Mouse (Mus musculus): ENCODE results near the gene BC049715. TPM values are rescaled to one million over a fixed set of nuclear protein-coding genes. Genes with fewer than 3 reads are reported as not detected.
"Not testable (repeated sequence)": the region's sequence is repeated elsewhere in the genome, so short reads cannot be mapped to it uniquely, and the experiment has no call there.

The BC049715 gene
- polyA plus RNA-seq, 1 experiment from 2014 or later, result 2.2 TPM

DNA sequence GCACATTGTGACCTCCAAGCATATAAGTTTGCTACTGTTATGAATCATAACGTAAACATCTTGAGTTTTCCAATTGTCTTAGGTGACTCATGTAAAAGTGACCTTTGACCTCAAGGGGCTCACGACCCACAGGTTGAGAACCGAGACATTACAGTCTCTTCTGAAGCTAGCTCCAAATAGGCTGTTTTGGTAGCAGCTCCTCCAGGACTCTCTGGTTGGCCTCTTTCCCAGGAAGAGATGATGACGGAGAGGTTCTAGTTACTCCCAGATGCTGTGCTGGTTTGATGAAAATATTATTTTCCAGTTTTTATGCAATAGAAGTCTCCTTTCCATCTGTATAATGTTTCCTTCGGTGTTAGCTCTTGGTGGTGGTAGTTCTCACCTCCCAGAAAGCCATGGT lies 41.5 kb downstream of the BC049715 start:
- H3K36me3 ChIP-seq (ENCODE audit: insufficient read depth, low read length), result no peaks in the 10 kb centered on the region
- ATAC-seq (no peak), DNase-seq (ENCODE audit: low spot score) (no peak)
- 52% methylated on average over 5 of the region's 5 CpGs for WGBS
- no peak overlapping the region for H3K4me2 ChIP-seq (replicated peaks; ENCODE audit: low read depth, low read length)
- H3K4me1 ChIP-seq (ENCODE audit: insufficient read depth, low read depth, low read length), result no peaks in the 10 kb centered on the region
- no peaks in the 10 kb centered on the region for H3K9me3 ChIP-seq (ENCODE audit: low read length)
- no peak for TF ChIP-seq EP300 (IDR thresholded peaks at IDR 0.05)
- no peak for TF ChIP-seq CTCF (IDR thresholded peaks at IDR 0.05)
- no peaks in the 10 kb centered on the region for H3K27me3 ChIP-seq (replicated peaks; ENCODE audit: insufficient read depth, low read length)
- no peak overlapping the region for H3K4me3 ChIP-seq (ENCODE audit: low read depth, low read length)
- no peak overlapping the region for H3K27ac ChIP-seq (ENCODE audit: low read length)
- H3K9ac ChIP-seq (replicated peaks; ENCODE audit: low read depth), result no peak overlapping the region

DNA sequence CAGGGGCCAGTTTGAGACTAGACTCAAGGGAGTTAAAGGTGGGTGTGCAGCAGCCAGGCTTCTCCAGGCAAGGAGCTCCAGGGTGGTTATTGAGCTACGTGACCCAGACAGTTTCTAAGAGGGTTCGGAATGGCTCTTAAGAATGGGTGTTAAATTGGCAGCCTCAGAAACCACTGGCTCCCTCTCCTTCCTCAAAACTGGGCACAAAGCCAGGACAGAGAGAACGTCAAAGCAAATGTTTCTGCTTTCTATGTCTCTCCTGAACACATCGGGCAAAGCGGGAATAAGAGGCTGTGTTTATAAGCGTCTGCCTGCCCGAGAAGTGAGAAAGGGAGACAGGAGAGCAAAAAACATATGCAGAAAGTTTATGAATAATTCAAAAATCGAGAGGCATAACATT lies 47.2 kb downstream of the BC049715 start:
- Histone ChIP-seq H3K36me3 (ENCODE audit: insufficient read depth, low read length) (no peaks in the 10 kb centered on the region), H3K27me3 (replicated peaks; ENCODE audit: insufficient read depth, low read length) (no peaks in the 10 kb centered on the region), H3K4me1 (ENCODE audit: insufficient read depth, low read depth, low read length) (no peaks in the 10 kb centered on the region), H3K9ac (replicated peaks; ENCODE audit: low read depth) (peak overlapping the region; percentile 47), H3K4me3 (ENCODE audit: low read depth, low read length) (peak overlapping the region; percentile 34; the same call in 1 of the 2 replicates), H3K4me2 (replicated peaks; ENCODE audit: low read depth, low read length) (peak overlapping the region; percentile 30; the same call in 1 of the 2 replicates), H3K9me3 (ENCODE audit: low read length) (no peaks in the 10 kb centered on the region), H3K27ac (ENCODE audit: low read length) (peak overlapping the region; percentile 34)
- no peak for TF ChIP-seq CTCF (IDR thresholded peaks at IDR 0.05)
- TF ChIP-seq EP300 (IDR thresholded peaks at IDR 0.05), result no peak
- 18% methylated on average over 8 of the region's 8 CpGs for WGBS
- peak; percentile 54 for DNase-seq (ENCODE audit: low spot score)
- ATAC-seq, result 0 out of 2 replicates have a peak, but pooled peaks have one; percentile 25

DNA sequence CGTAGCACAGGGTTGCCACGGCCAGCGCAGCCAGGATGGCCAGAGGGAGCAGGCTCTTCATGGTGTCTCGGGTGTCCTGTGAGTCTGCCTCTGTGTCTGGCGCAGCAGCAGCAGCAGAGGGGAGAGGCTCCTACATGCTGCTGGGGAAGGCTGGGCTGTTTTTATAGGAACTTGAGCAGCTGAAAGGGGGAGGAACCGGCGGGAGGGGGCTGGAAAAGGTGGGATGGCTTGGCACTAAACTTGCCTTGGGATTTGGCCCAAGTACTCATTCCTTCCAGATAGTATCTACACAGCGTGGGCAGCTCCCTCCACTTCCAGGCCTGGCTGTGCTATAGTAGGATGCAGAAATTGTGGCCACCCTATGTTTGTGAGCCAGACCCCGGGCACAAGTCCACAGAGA lies 48.2 kb downstream of the BC049715 start, which contains the start of gene Mgp:
TSS of gene Mgp (minus strand) at position 154 of the 400 bp plus-strand sequence.
- H3K9me3 ChIP-seq (ENCODE audit: low read length), result no peaks in the 10 kb centered on the region
- 30% methylated on average over 9 of the region's 9 CpGs for WGBS
- H3K36me3 ChIP-seq (ENCODE audit: insufficient read depth, low read length), result no peaks in the 10 kb centered on the region
- H3K4me2 ChIP-seq (replicated peaks; ENCODE audit: low read depth, low read length), result peak within 1 kb of the TSS; percentile 30
- ATAC-seq (peak; percentile 83), DNase-seq (ENCODE audit: low spot score) (peak; percentile 79)
- TF ChIP-seq EP300 (IDR thresholded peaks at IDR 0.05), result no peak
- no peak for TF ChIP-seq CTCF (IDR thresholded peaks at IDR 0.05)
- peak within 1 kb of the TSS; percentile 34 for H3K4me3 ChIP-seq (ENCODE audit: low read depth, low read length)
- H3K27ac ChIP-seq (ENCODE audit: low read length), result peak within 1 kb of the TSS; percentile 68
- H3K27me3 ChIP-seq (replicated peaks; ENCODE audit: insufficient read depth, low read length), result no peaks in the 10 kb centered on the region
- peak within 1 kb of the TSS; percentile 47 for H3K9ac ChIP-seq (replicated peaks; ENCODE audit: low read depth)
- no peaks in the 10 kb centered on the region for H3K4me1 ChIP-seq (ENCODE audit: insufficient read depth, low read depth, low read length)

- H3K4me3 ChIP-seq (ENCODE audit: low read depth, low read length), result no peak overlapping the region
- WGBS, result 29% methylated on average over 8 of the region's 8 CpGs
- H3K27me3 ChIP-seq (replicated peaks; ENCODE audit: insufficient read depth, low read length), result no peaks in the 10 kb centered on the region
- H3K4me1 ChIP-seq (ENCODE audit: insufficient read depth, low read depth, low read length), result no peaks in the 10 kb centered on the region
- no peaks in the 10 kb centered on the region for H3K9me3 ChIP-seq (ENCODE audit: low read length)
- ATAC-seq (peak; percentile 52), DNase-seq (ENCODE audit: low spot score) (no peak)
- TF ChIP-seq CTCF (IDR thresholded peaks at IDR 0.05) (no peak), EP300 (IDR thresholded peaks at IDR 0.05) (no peak)
- no peak overlapping the region for H3K9ac ChIP-seq (replicated peaks; ENCODE audit: low read depth)
- no peaks in the 10 kb centered on the region for H3K36me3 ChIP-seq (ENCODE audit: insufficient read depth, low read length)
- H3K27ac ChIP-seq (ENCODE audit: low read length), result 0 out of 2 replicates have a peak overlapping the region, but pooled peaks have one; percentile 6
- H3K4me2 ChIP-seq (replicated peaks; ENCODE audit: low read depth, low read length), result no peak overlapping the region
These were observed 54.3 kb downstream of the BC049715 start for GRCm38 (mm10) chr6:136881678-136882077.

GRCm38 (mm10) chr6:136883431-136883915 lies 56.0 kb downstream of the BC049715 start:
- DNase-seq (ENCODE audit: low spot score) (no peak), ATAC-seq (no peak)
- Histone ChIP-seq H3K27me3 (replicated peaks; ENCODE audit: insufficient read depth, low read length) (no peaks in the 10 kb centered on the region), H3K36me3 (ENCODE audit: insufficient read depth, low read length) (no peaks in the 10 kb centered on the region), H3K4me2 (replicated peaks; ENCODE audit: low read depth, low read length) (no peak overlapping the region), H3K9me3 (ENCODE audit: low read length) (no peaks in the 10 kb centered on the region), H3K4me3 (ENCODE audit: low read depth, low read length) (no peak overlapping the region), H3K4me1 (ENCODE audit: insufficient read depth, low read depth, low read length) (peaks cover 5% of the 10 kb centered on the region; the same call in 1 of the 2 replicates), H3K27ac (ENCODE audit: low read length) (no peak overlapping the region), H3K9ac (replicated peaks; ENCODE audit: low read depth) (no peak overlapping the region)
- WGBS, result 68% methylated on average over 3 of the region's 3 CpGs
- TF ChIP-seq EP300 (IDR thresholded peaks at IDR 0.05), result no peak
- TF ChIP-seq CTCF (IDR thresholded peaks at IDR 0.05), result no peak

- Histone ChIP-seq H3K9ac (replicated peaks; ENCODE audit: low read depth) (no peak overlapping the region), H3K4me2 (replicated peaks; ENCODE audit: low read depth, low read length) (no peak overlapping the region), H3K27ac (ENCODE audit: low read length) (no peak overlapping the region), H3K4me3 (ENCODE audit: low read depth, low read length) (no peak overlapping the region), H3K9me3 (ENCODE audit: low read length) (no peaks in the 10 kb centered on the region), H3K36me3 (ENCODE audit: insufficient read depth, low read length) (no peaks in the 10 kb centered on the region), H3K27me3 (replicated peaks; ENCODE audit: insufficient read depth, low read length) (no peaks in the 10 kb centered on the region), H3K4me1 (ENCODE audit: insufficient read depth, low read depth, low read length) (peaks cover 5% of the 10 kb centered on the region; the same call in 1 of the 2 replicates)
- TF ChIP-seq CTCF (IDR thresholded peaks at IDR 0.05) (no peak), EP300 (IDR thresholded peaks at IDR 0.05) (no peak)
- WGBS, result 93% methylated on average over 6 of the region's 6 CpGs
- DNase-seq (ENCODE audit: low spot score), result no peak
- ATAC-seq, result no peak
These were observed 56.5 kb downstream of the BC049715 start for GRCm38 (mm10) chr6:136883961-136884360.

DNA sequence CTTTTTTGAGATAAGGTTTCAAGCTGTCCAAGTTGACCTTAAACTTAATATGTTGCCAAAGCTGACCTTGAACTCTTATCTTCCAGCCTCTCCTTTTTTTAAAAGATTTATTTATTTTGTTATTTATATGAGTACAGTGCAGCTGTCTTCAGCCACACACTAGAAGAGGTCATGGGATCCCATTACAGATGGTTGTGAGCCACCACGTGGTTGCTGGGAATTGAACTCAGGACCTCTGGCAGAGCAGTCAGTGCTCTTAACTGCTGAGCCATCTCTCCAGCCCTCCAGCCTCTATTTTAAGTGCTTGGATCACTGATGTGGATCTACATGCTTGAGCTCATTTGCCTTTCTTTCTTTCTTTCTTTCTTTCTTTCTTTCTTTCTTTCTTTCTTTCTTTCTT lies 57.3 kb downstream of the BC049715 start:
- H3K27me3 ChIP-seq (replicated peaks; ENCODE audit: insufficient read depth, low read length); H3K27ac ChIP-seq (ENCODE audit: low read length); H3K9ac ChIP-seq (replicated peaks; ENCODE audit: low read depth); H3K4me3 ChIP-seq (ENCODE audit: low read depth, low read length); H3K9me3 ChIP-seq (ENCODE audit: low read length); H3K4me2 ChIP-seq (replicated peaks; ENCODE audit: low read depth, low read length); ATAC-seq; H3K36me3 ChIP-seq (ENCODE audit: insufficient read depth, low read length); DNase-seq (ENCODE audit: low spot score); H3K4me1 ChIP-seq (ENCODE audit: insufficient read depth, low read depth, low read length): not testable (repeated sequence)
- WGBS, result 25% methylated on average over 1 of the region's 1 CpGs

Data from lung, postnatal 0 days (tissue).